Mouse (Mus musculus) forebrain, embryonic 11.5 days (tissue): ENCODE data around the gene Tmub2. TPM values are rescaled to one million over a fixed set of nuclear protein-coding genes. Genes with fewer than 3 reads are reported as not detected.

ENCODE experiments used
- ATAC-seq: fragments of 200-750 bp; cut with Nextera tagmentation; replicated peaks from 2 replicates; pipeline ENCODE4 v1.8.0; 2017; ENCODE audit warnings: moderate TSS enrichment; ENCODE audit not compliant: low FRiP score
- DNase-seq: peaks from one replicate; pipeline ENCODE4 v3.0.0-alpha.2; 2017; ENCODE audit warnings: low spot score
- H3K27ac ChIP-seq: fragments of 300-500 bp; sonication (generic); 2 replicates; pipeline ENCODE4 v1.5.1; 2014; ENCODE audit warnings: low read depth, low read length
- H3K27me3 ChIP-seq: fragments of 300-500 bp; sonication (generic); 2 replicates; pipeline ENCODE4 v1.6.1; 2014; ENCODE audit warnings: mild to moderate bottlenecking, low read length, mixed read lengths; ENCODE audit not compliant: control insufficient read depth, insufficient read depth
- H3K36me3 ChIP-seq: fragments of 300-500 bp; sonication (generic); 2 replicates; pipeline ENCODE4 v1.6.1; 2014; ENCODE audit warnings: mild to moderate bottlenecking, low read length, moderate library complexity, mixed read lengths; ENCODE audit not compliant: control insufficient read depth, insufficient read depth
- H3K4me1 ChIP-seq: fragments of 300-500 bp; sonication (generic); replicated peaks from 2 replicates; pipeline ENCODE4 v1.6.1; 2014; ENCODE audit warnings: low read length, mixed read lengths; ENCODE audit not compliant: control insufficient read depth, insufficient read depth
- H3K4me2 ChIP-seq: fragments of 300-500 bp; sonication (generic); 2 replicates; pipeline ENCODE4 v1.6.1; 2014; ENCODE audit warnings: low read depth, mild to moderate bottlenecking, low read length, moderate library complexity, mixed read lengths; ENCODE audit not compliant: severe bottlenecking
- H3K4me3 ChIP-seq: fragments of 300-500 bp; sonication (generic); 2 replicates; pipeline ENCODE4 v1.5.1; 2014; ENCODE audit warnings: low read depth, low read length
- H3K9ac ChIP-seq: fragments of 300-500 bp; sonication (generic); 2 replicates; pipeline ENCODE4 v1.6.1; 2014; ENCODE audit warnings: low read length
- H3K9me3 ChIP-seq: fragments of 300-500 bp; sonication (generic); 2 replicates; pipeline ENCODE4 v1.6.1; 2016; ENCODE audit warnings: low read length, mixed read lengths; ENCODE audit not compliant: control insufficient read depth
- WGBS: fragments of 180-500 bp; shearing (Covaris S2); extraction: QIAGEN DNeasy Blood & Tissue Kit; methylation state at CpG from one replicate; pipeline ENCODE4 v1.1.7; 2014; 5-methylcytosine and 5-hydroxymethylcytosine counted together
- polyA plus RNA-seq: library from polyadenylated mRNA; unstranded; fragments of >200 nt; fragmentation: Nextera tagmentation; extraction: Ambion mirVana; gene quantifications from 2 replicates; pipeline ENCODE4 v1.2.1, GENCODE M21; 2014

Gene Tmub2
- polyA plus RNA-seq, 1 experiment from 2014 or later = 50.0 TPM

DNA sequence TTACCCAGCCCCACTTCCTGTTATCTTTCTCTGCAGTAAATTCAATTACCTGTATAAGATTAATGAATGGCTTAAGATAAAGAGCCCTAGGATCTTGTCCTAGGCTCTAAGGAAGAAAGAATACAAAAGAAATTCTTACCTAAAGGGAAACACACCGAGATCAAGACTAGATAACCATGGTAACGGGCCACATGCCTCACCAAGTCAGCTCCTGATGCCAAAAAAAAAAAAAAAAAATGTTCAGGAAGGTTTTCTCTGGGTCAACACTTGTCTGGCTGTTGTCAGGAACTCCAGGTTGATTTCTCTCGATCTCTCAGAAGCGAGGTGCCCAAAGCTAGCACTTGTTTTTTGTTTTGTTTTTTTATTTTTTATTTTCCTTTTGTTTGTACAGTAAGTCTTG lies 49.3 kb downstream of the Tmub2 start:
- Histone ChIP-seq H3K36me3 (no peaks in the 10 kb centered on the region), H3K4me3 (no peak overlapping the region), H3K9me3 (no peaks in the 10 kb centered on the region), H3K27ac (no peak overlapping the region), H3K27me3 (no peaks in the 10 kb centered on the region), H3K9ac (no peak overlapping the region), H3K4me1 (no peaks in the 10 kb centered on the region), H3K4me2 (no peak overlapping the region)
- no peak for DNase-seq
- ATAC-seq = no peak
- 66% methylated on average over 4 of the region's 4 CpGs for WGBS

DNA sequence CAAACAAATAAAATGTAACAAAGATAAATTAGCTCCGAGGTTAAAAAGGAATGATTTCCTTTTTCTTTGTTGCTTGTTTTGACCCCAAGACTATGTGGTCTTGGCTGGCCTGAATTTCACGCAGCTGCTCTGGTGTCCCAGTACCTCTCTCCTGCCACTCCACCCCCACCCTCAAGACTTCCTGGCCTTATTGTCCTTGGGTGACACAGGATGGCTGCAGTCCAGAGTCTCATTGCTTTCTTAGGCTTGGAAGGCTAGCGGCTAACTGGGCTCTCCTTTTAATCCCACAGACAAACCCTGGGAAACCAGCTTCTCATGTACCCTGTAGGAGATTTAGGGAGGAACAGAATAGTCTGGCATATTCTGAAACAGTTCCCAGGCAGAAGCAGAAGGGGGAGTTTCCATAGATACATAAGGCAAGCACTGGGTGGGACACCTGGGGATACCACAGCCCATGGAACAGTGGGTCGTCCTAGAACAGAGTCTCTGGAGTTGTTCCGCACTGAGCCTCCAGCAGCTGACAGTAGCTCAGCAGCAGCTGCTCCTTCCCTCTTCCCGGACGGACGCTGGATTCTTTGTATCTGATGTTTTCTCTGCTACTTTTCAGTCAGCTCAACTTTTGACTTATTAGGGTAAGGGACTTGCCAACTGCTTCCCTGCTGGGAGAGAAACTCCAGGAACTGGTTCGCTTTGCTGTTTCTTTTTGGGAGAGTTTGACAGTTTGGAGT lies 50.4 kb downstream of the Tmub2 start:
- no peaks in the 10 kb centered on the region for H3K36me3 ChIP-seq
- no peak overlapping the region for H3K9ac ChIP-seq
- no peaks in the 10 kb centered on the region for H3K27me3 ChIP-seq
- H3K9me3 ChIP-seq = no peaks in the 10 kb centered on the region
- H3K4me2 ChIP-seq = no peak overlapping the region
- no peak for DNase-seq
- no peak for ATAC-seq
- no peaks in the 10 kb centered on the region for H3K4me1 ChIP-seq
- H3K4me3 ChIP-seq = no peak overlapping the region
- WGBS = 45% methylated on average over 9 of the region's 9 CpGs
- H3K27ac ChIP-seq = no peak overlapping the region

- Histone ChIP-seq H3K4me3 (no peak overlapping the region), H3K27me3 (no peaks in the 10 kb centered on the region), H3K9ac (no peak overlapping the region), H3K4me1 (no peaks in the 10 kb centered on the region), H3K36me3 (no peaks in the 10 kb centered on the region), H3K4me2 (no peak overlapping the region), H3K9me3 (no peaks in the 10 kb centered on the region), H3K27ac (no peak overlapping the region)
- DNase-seq = no peak
- WGBS = 87% methylated on average over 1 of the region's 1 CpGs
- ATAC-seq = no peak
Measured at GRCm38 (mm10) chr11:102336191-102336590, 51.5 kb downstream of the Tmub2 start.

DNA sequence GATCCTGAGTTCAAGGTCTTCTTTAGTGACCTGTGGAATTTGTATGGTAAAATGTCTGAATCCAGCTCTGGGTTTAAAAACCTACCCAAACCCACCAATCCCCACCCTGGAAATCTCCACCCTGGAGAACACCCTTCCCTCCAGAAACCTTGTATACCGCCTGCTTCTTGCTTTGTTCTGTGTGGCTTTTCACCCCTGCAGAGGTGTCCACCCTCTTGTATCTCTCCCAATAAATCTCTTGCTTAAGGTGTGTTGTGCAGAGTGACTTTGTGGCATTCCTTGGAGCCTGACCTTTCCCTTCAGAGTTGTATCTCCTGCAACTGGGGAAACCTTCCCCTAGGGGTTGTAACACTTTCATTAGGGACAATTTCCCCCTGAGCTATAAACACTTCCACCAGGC lies 53.2 kb downstream of the Tmub2 start:
- Histone ChIP-seq H3K4me1 (no peaks in the 10 kb centered on the region), H3K36me3 (no peaks in the 10 kb centered on the region), H3K4me2 (no peak overlapping the region), H3K27ac (no peak overlapping the region), H3K27me3 (no peaks in the 10 kb centered on the region), H3K9me3 (no peaks in the 10 kb centered on the region), H3K9ac (no peak overlapping the region), H3K4me3 (no peak overlapping the region)
- ATAC-seq (no peak), DNase-seq (no peak)
- whole genome bisulfite sequencing = 77% methylated on average over 1 of the region's 1 CpGs

- no peaks in the 10 kb centered on the region for H3K9me3 ChIP-seq
- DNase-seq = no peak
- H3K4me1 ChIP-seq = no peaks in the 10 kb centered on the region
- H3K9ac ChIP-seq = no peak overlapping the region
- H3K27me3 ChIP-seq = no peaks in the 10 kb centered on the region
- H3K27ac ChIP-seq = no peak overlapping the region
- no peaks in the 10 kb centered on the region for H3K36me3 ChIP-seq
- WGBS = 71% methylated on average over 3 of the region's 3 CpGs
- H3K4me3 ChIP-seq = no peak overlapping the region
- no peak overlapping the region for H3K4me2 ChIP-seq
- ATAC-seq = no peak
Measured at GRCm38 (mm10) chr11:102338561-102338960, 53.8 kb downstream of the Tmub2 start.

Other genes starting within 250 kb of the Tmub2 start
- 0.20 and 0.37 TPM in 2 replicates for gene Cd300lg, start 243.4 kb upstream of the Tmub2 start, polyA plus RNA-seq
- 18.2 and 19.6 TPM in 2 replicates for gene Mpp2, start 196.4 kb upstream of the Tmub2 start, polyA plus RNA-seq
- not detected in 2 replicates for gene Ppy, start 183.6 kb upstream of the Tmub2 start, polyA plus RNA-seq
- gene Pyy, start 177.1 kb upstream of the Tmub2 start, polyA plus RNA-seq = not detected in 2 replicates
- gene Nags, start 139.4 kb upstream of the Tmub2 start, polyA plus RNA-seq = not detected in 2 replicates
- gene Tmem101, start 128.5 kb upstream of the Tmub2 start, polyA plus RNA-seq = 35.7 and 38.9 TPM in 2 replicates
- gene Lsm12, start 99.6 kb upstream of the Tmub2 start, polyA plus RNA-seq = 73.2 and 78.7 TPM in 2 replicates
- 30.6 and 32.2 TPM in 2 replicates for gene G6pc3, start 95.3 kb upstream of the Tmub2 start, polyA plus RNA-seq
- gene Hdac5, start 54.8 kb upstream of the Tmub2 start, polyA plus RNA-seq = 35.0 and 36.8 TPM in 2 replicates
- 23.5 and 26.6 TPM in 2 replicates for gene BC030867, start 36.0 kb upstream of the Tmub2 start, polyA plus RNA-seq
- not detected in 2 replicates for gene Asb16, start 16.2 kb upstream of the Tmub2 start, polyA plus RNA-seq
- 20.8 and 21.7 TPM in 2 replicates for gene Atxn7l3, start 11.7 kb downstream of the Tmub2 start, polyA plus RNA-seq
- gene Ubtf, start 34.8 kb downstream of the Tmub2 start, polyA plus RNA-seq = 109 and 111 TPM in 2 replicates
- gene Slc4a1, start 81.3 kb downstream of the Tmub2 start, polyA plus RNA-seq = 33.8 and 36.8 TPM in 2 replicates
- gene Rundc3a, start 108.5 kb downstream of the Tmub2 start, polyA plus RNA-seq = 33.1 and 35.4 TPM in 2 replicates
- gene Slc25a39, start 123.0 kb downstream of the Tmub2 start, polyA plus RNA-seq = 196 and 214 TPM in 2 replicates
- gene Grn, start 145.4 kb downstream of the Tmub2 start, polyA plus RNA-seq = 65.7 and 72.8 TPM in 2 replicates
- 11.0 and 11.2 TPM in 2 replicates for gene Fam171a2, start 162.8 kb downstream of the Tmub2 start, polyA plus RNA-seq
- gene Itga2b, start 185.2 kb downstream of the Tmub2 start, polyA plus RNA-seq = 5.0 and 7.4 TPM in 2 replicates